Mouse (Mus musculus) hindbrain, embryonic 12.5 days (tissue): ENCODE measurements around the gene Lamc1. TPM values are rescaled to one million over a fixed set of nuclear protein-coding genes. Genes with fewer than 3 reads are reported as not detected.

Source experiments
- ATAC-seq: fragments of 200-750 bp; cut with Nextera tagmentation; 2 replicates; pipeline ENCODE4 v1.8.0; 2017; ENCODE audit warnings: moderate TSS enrichment; ENCODE audit not compliant: low FRiP score
- H3K27ac ChIP-seq: fragments of 300-500 bp; sonication (generic); 2 replicates; pipeline ENCODE4 v1.5.1; 2016; ENCODE audit warnings: mild to moderate bottlenecking
- H3K27me3 ChIP-seq: fragments of 300-500 bp; sonication (generic); 2 replicates; pipeline ENCODE4 v1.6.1; 2016; ENCODE audit warnings: mild to moderate bottlenecking
- H3K36me3 ChIP-seq: fragments of 300-500 bp; sonication (generic); 2 replicates; pipeline ENCODE4 v1.6.1; 2016; ENCODE audit warnings: mild to moderate bottlenecking
- H3K4me1 ChIP-seq: fragments of 300-500 bp; sonication (generic); 2 replicates; pipeline ENCODE4 v1.6.1; 2016
- H3K4me2 ChIP-seq: fragments of 300-500 bp; sonication (generic); replicated peaks from 2 replicates; pipeline ENCODE4 v1.6.1; 2016; ENCODE audit warnings: mild to moderate bottlenecking
- H3K4me3 ChIP-seq: fragments of 300-500 bp; sonication (generic); 2 replicates; pipeline ENCODE4 v1.5.1; 2016; ENCODE audit warnings: mild to moderate bottlenecking
- H3K9ac ChIP-seq: fragments of 300-500 bp; sonication (generic); 2 replicates; pipeline ENCODE4 v1.6.1; 2016; ENCODE audit warnings: mild to moderate bottlenecking, moderate library complexity
- H3K9me3 ChIP-seq: fragments of 300-500 bp; sonication (generic); replicated peaks from 2 replicates; pipeline ENCODE4 v1.6.1; 2016; ENCODE audit warnings: mild to moderate bottlenecking
- WGBS: fragments of 180-500 bp; shearing (Covaris S2); methylation state at CpG from one replicate; pipeline ENCODE4 v1.1.7; 2016; 5-methylcytosine and 5-hydroxymethylcytosine counted together
- polyA plus RNA-seq: library from polyadenylated mRNA; unstranded; fragments of >200 nt; fragmentation: Nextera tagmentation; extraction: Ambion mirVana; gene quantifications from 2 replicates; pipeline ENCODE4 v1.2.1, GENCODE M21; 2016

The Lamc1 gene
- polyA plus RNA-seq, 1 experiment from 2014 or later, result 35.7 TPM

- Histone ChIP-seq H3K9ac (no peak overlapping the region), H3K27ac (no peak overlapping the region), H3K27me3 (no peaks in the 10 kb centered on the region), H3K4me3 (no peak overlapping the region), H3K9me3 (no peaks in the 10 kb centered on the region), H3K4me2 (no peak overlapping the region), H3K4me1 (peaks cover 9% of the 10 kb centered on the region), H3K36me3 (no peaks in the 10 kb centered on the region)
- no peak for ATAC-seq
- 84% methylated on average over 5 of the region's 5 CpGs for WGBS
These were observed 45.1 kb downstream of the Lamc1 start for GRCm38 (mm10) chr1:153287443-153287842.

- WGBS, result 86% methylated on average over 9 of the region's 9 CpGs
- no peak for ATAC-seq
- H3K27me3 ChIP-seq, result no peaks in the 10 kb centered on the region
These were observed 46.4 kb downstream of the Lamc1 start for GRCm38 (mm10) chr1:153286216-153286615.

DNA sequence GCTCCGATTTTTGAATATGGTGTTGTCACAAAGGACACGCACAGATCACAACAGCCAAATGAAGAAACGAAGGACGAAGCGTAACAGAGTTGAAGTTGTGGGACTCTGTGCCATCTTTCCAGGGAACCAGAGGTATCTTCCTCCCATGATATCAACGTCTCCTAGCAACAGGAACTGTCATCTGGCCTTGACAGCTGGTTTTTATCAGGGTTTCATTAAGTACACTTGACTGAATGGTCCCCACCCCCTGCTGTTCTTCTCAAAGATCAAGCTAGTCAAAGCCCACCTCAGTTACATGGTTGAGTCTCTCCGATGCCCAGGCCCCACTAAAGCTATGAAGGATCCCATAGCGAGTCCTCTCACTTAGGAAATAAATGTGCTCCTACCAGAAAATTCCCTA is 47.4 kb downstream of the Lamc1 start:
- H3K27me3 ChIP-seq, result no peaks in the 10 kb centered on the region

More at GRCm38 (mm10) chr1:153286216-153286615, 46.4 kb downstream of the Lamc1 start:
- no peak overlapping the region for H3K9ac ChIP-seq
- no peaks in the 10 kb centered on the region for H3K9me3 ChIP-seq
- no peak overlapping the region for H3K27ac ChIP-seq
- H3K4me2 ChIP-seq, result no peak overlapping the region
- H3K4me1 ChIP-seq, result peaks cover 7% of the 10 kb centered on the region
- no peak overlapping the region for H3K4me3 ChIP-seq
- H3K36me3 ChIP-seq, result no peaks in the 10 kb centered on the region

GRCm38 (mm10) chr1:153282342-153282975 is 50.1 kb downstream of the Lamc1 start:
- no peaks in the 10 kb centered on the region for H3K36me3 ChIP-seq
- H3K9ac ChIP-seq, result no peak overlapping the region
- H3K27ac ChIP-seq, result no peak overlapping the region
- peaks cover 16% of the 10 kb centered on the region for H3K4me1 ChIP-seq
- H3K27me3 ChIP-seq, result no peaks in the 10 kb centered on the region
- WGBS, result 82% methylated on average over 5 of the region's 5 CpGs
- no peak for ATAC-seq
- no peaks in the 10 kb centered on the region for H3K9me3 ChIP-seq
- no peak overlapping the region for H3K4me3 ChIP-seq
- no peak overlapping the region for H3K4me2 ChIP-seq

More for the DNA sequence above, 47.4 kb downstream of the Lamc1 start:
- Histone ChIP-seq H3K4me2 (no peak overlapping the region), H3K9me3 (no peaks in the 10 kb centered on the region), H3K4me3 (no peak overlapping the region), H3K36me3 (no peaks in the 10 kb centered on the region), H3K4me1 (peaks cover 13% of the 10 kb centered on the region), H3K27ac (no peak overlapping the region), H3K9ac (no peak overlapping the region)
- ATAC-seq, result no peak
- 77% methylated on average over 8 of the region's 8 CpGs for WGBS

GRCm38 (mm10) chr1:153281483-153281882 is 51.1 kb downstream of the Lamc1 start:
- Histone ChIP-seq H3K27ac (no peak overlapping the region), H3K4me2 (no peak overlapping the region), H3K27me3 (no peaks in the 10 kb centered on the region), H3K36me3 (no peaks in the 10 kb centered on the region), H3K4me1 (peaks cover 16% of the 10 kb centered on the region), H3K4me3 (no peak overlapping the region), H3K9me3 (no peaks in the 10 kb centered on the region), H3K9ac (no peak overlapping the region)
- WGBS, result 52% methylated on average over 4 of the region's 4 CpGs
- ATAC-seq, result no peak

DNA sequence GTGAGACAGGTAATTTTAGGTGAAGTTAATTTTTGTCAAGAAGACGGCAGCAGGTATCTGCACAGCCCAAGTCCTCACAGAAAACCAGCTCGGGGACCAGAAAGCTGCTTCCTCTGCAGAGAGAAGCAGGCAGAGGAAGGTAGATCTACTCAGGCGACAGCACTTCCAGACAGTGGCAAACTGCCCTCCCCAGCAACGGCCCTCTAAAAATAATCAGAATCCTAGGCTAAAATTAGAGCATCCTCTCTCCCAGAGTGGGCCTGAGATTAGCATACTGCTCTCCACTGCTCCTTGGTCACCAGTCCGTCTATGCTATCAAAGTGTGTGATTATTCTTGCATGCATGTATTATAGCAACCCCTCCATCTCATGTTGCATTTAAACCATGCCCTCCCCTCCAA is 52.2 kb downstream of the Lamc1 start:
- Histone ChIP-seq H3K4me3 (no peak overlapping the region), H3K36me3 (no peaks in the 10 kb centered on the region), H3K4me1 (peaks cover 14% of the 10 kb centered on the region), H3K27me3 (no peaks in the 10 kb centered on the region), H3K9ac (no peak overlapping the region), H3K4me2 (no peak overlapping the region), H3K27ac (no peak overlapping the region), H3K9me3 (no peaks in the 10 kb centered on the region)
- ATAC-seq, result no peak
- 75% methylated on average over 5 of the region's 5 CpGs for WGBS

- H3K4me2 ChIP-seq, result no peak overlapping the region
- no peak overlapping the region for H3K9ac ChIP-seq
- WGBS, result 42% methylated on average over 9 of the region's 9 CpGs
- peaks cover 29% of the 10 kb centered on the region for H3K4me1 ChIP-seq
- no peak overlapping the region for H3K4me3 ChIP-seq
- H3K9me3 ChIP-seq, result no peaks in the 10 kb centered on the region
- ATAC-seq, result 0 out of 2 replicates have a peak, but pooled peaks have one; percentile 38
- H3K36me3 ChIP-seq, result no peaks in the 10 kb centered on the region
- no peaks in the 10 kb centered on the region for H3K27me3 ChIP-seq
- 0 out of 2 replicates have a peak overlapping the region, but pooled peaks have one; percentile 23 for H3K27ac ChIP-seq
These were observed 54.5 kb downstream of the Lamc1 start for GRCm38 (mm10) chr1:153278028-153278613.

DNA sequence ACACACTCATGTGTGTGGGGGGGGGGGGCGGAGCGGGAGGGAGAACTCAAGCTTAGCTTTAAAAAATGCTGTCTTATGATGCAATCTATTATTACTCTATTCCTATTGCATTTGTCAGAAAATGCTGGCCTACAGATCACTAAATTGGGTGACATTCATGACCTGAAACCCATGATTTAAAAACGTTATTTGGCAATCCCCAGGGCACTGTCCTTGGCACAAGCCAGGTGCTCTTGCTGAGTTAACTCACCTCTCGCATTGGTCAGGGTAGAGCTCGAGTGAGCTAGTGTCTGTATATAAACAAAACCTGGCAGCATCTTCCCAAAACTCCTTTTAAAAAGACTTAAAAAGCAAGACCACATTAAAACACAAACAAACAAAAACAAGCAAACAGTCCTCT is 57.1 kb downstream of the Lamc1 start:
- Histone ChIP-seq H3K9ac (no peak overlapping the region), H3K4me1 (peaks cover 31% of the 10 kb centered on the region), H3K4me3 (no peak overlapping the region), H3K36me3 (no peaks in the 10 kb centered on the region), H3K4me2 (no peak overlapping the region), H3K27ac (no peak overlapping the region), H3K9me3 (no peaks in the 10 kb centered on the region), H3K27me3 (no peaks in the 10 kb centered on the region)
- WGBS, result 78% methylated on average over 5 of the region's 5 CpGs
- ATAC-seq, result no peak

GRCm38 (mm10) chr1:153274611-153275010 is 58.0 kb downstream of the Lamc1 start:
- Histone ChIP-seq H3K9me3 (no peaks in the 10 kb centered on the region), H3K27ac (no peak overlapping the region), H3K36me3 (no peaks in the 10 kb centered on the region), H3K9ac (no peak overlapping the region), H3K4me1 (peaks cover 28% of the 10 kb centered on the region), H3K4me3 (no peak overlapping the region), H3K4me2 (no peak overlapping the region), H3K27me3 (no peaks in the 10 kb centered on the region)
- no peak for ATAC-seq
- 48% methylated on average over 6 of the region's 6 CpGs for WGBS

GRCm38 (mm10) chr1:153273657-153274056 is 58.9 kb downstream of the Lamc1 start:
- no peaks in the 10 kb centered on the region for H3K36me3 ChIP-seq
- no peak overlapping the region for H3K4me2 ChIP-seq
- H3K4me1 ChIP-seq, result peaks cover 32% of the 10 kb centered on the region
- no peak overlapping the region for H3K4me3 ChIP-seq
- ATAC-seq, result no peak
- 60% methylated on average over 8 of the region's 8 CpGs for WGBS
- no peaks in the 10 kb centered on the region for H3K9me3 ChIP-seq
- no peak overlapping the region for H3K27ac ChIP-seq
- H3K9ac ChIP-seq, result no peak overlapping the region
- no peaks in the 10 kb centered on the region for H3K27me3 ChIP-seq

DNA sequence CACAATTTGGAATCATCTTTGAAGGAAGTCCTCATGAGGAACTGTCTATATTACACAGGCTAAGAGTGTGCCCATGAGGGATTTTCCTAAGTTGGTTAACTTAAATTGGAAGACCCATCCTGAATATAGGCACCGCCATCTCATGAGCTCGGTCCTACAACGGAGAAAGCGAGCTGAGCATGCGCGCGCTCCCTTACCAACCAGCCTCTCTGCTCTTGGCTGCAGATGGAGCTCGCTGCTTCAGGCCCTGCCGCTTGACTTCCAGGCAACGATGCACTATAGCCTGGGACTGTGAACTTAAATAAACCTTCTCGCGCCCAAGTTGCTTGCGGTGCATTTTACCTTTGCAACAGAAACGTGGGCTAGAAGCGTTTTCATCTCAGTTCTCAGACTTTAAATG is 61.8 kb downstream of the Lamc1 start:
- 95% methylated on average over 15 of the region's 15 CpGs for WGBS

DNA sequence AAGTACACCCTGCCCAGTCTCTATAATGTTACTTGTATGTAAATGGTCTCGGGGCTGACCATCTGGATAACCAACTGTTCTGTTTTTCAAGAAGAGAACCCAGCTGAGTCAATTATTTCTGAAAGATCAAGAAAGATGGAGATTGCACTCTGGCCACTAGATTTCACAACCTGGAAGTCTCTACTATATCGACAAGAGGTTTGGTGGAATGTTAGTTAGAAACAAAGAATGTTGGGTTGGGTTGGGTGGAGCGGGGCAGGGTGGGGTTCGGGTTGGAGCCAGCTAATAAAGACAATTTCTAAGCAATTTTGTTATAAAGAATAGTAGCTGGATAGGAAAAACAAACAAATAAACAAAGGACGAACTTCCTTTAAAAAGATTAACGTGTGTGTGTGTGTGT is 62.9 kb downstream of the Lamc1 start:
- Histone ChIP-seq H3K4me2 (no peak overlapping the region), H3K4me3 (no peak overlapping the region), H3K9ac (no peak overlapping the region), H3K27me3 (no peaks in the 10 kb centered on the region), H3K36me3 (no peaks in the 10 kb centered on the region), H3K4me1 (peaks cover 45% of the 10 kb centered on the region), H3K27ac (no peak overlapping the region), H3K9me3 (no peaks in the 10 kb centered on the region)
- WGBS, result 91% methylated on average over 6 of the region's 6 CpGs
- no peak for ATAC-seq

More for the DNA sequence above, 61.8 kb downstream of the Lamc1 start:
- Histone ChIP-seq H3K4me2 (no peak overlapping the region), H3K4me1 (peaks cover 38% of the 10 kb centered on the region), H3K4me3 (no peak overlapping the region), H3K36me3 (no peaks in the 10 kb centered on the region), H3K9me3 (no peaks in the 10 kb centered on the region), H3K27me3 (no peaks in the 10 kb centered on the region), H3K27ac (no peak overlapping the region), H3K9ac (no peak overlapping the region)
- ATAC-seq, result no peak

- WGBS, result 80% methylated on average over 6 of the region's 6 CpGs
- Histone ChIP-seq H3K4me2 (no peak overlapping the region), H3K27ac (no peak overlapping the region), H3K4me1 (peaks cover 45% of the 10 kb centered on the region), H3K9me3 (no peaks in the 10 kb centered on the region), H3K4me3 (no peak overlapping the region), H3K36me3 (no peaks in the 10 kb centered on the region), H3K9ac (no peak overlapping the region), H3K27me3 (no peaks in the 10 kb centered on the region)
- ATAC-seq, result no peak
These were observed 63.7 kb downstream of the Lamc1 start for GRCm38 (mm10) chr1:153268806-153269309.
